Mouse (Mus musculus): ENCODE measurements around the gene Naif1. TPM values are rescaled to one million over a fixed set of nuclear protein-coding genes. Genes with fewer than 3 reads are reported as not detected.

Naif1 gene
- polyA plus RNA-seq, 1 experiment from 2014 or later: 5.8 TPM

DNA sequence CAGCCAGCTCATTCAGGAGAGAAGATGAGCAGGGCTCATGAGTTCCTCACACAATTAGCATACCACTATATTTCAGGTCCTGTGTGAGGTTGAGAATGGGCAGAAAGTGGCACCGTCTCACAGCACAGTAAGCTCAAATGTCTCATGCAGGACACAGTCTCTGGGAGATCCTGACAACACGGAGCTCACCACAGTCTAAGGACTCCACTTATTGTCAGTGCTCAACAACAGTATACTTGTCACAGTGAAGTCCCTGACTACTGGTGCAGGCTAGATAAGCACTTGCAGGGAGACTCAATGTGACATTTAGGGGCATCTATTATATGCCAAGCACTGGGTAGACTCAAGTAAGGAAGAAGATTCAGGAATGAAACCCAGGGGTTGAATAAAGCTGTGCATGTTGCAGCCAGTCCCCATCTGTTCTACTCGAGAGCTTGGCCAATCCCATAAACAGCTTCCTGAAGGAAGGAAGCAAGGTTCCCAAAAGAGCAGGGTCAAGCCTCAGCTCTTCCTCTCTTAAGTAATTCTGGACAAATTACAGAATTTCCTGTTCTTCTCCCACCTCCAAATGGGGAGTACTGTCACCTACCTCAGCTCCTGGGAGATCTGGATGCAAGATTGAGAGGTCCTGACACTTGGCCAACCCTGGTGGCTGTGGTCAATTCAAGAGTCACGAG lies 20.9 kb upstream of the Naif1 start:
- Histone ChIP-seq H3K9me3 (no peaks in the 10 kb centered on the region), H3K4me2 (peak overlapping the region; percentile 74), H3K4me1 (replicated peaks) (peaks cover 57% of the 10 kb centered on the region), H3K36me3 (no peaks in the 10 kb centered on the region), H3K27me3 (no peaks in the 10 kb centered on the region), H3K9ac (peak overlapping the region; percentile 59), H3K27ac (replicated peaks) (peak overlapping the region; percentile 94), H3K4me3 (peak overlapping the region; percentile 46)
- no peak for ATAC-seq (ENCODE audit: low FRiP score, low read depth)
- WGBS: 68% methylated on average over 4 of the region's 4 CpGs

GRCm38 (mm10) chr2:32430701-32431676 lies 19.3 kb upstream of the Naif1 start:
- H3K27ac ChIP-seq (replicated peaks): peak overlapping the region; percentile 94
- H3K27me3 ChIP-seq: no peaks in the 10 kb centered on the region
- H3K4me1 ChIP-seq (replicated peaks): peaks cover 45% of the 10 kb centered on the region
- peak overlapping the region; percentile 74 for H3K4me2 ChIP-seq
- H3K36me3 ChIP-seq: no peaks in the 10 kb centered on the region
- WGBS: 5% methylated on average over 18 of the region's 18 CpGs
- peak overlapping the region; percentile 59 for H3K9ac ChIP-seq
- H3K9me3 ChIP-seq: no peaks in the 10 kb centered on the region
- H3K4me3 ChIP-seq: peak overlapping the region; percentile 46
- peak; percentile 96 for ATAC-seq (ENCODE audit: low FRiP score, low read depth)

DNA sequence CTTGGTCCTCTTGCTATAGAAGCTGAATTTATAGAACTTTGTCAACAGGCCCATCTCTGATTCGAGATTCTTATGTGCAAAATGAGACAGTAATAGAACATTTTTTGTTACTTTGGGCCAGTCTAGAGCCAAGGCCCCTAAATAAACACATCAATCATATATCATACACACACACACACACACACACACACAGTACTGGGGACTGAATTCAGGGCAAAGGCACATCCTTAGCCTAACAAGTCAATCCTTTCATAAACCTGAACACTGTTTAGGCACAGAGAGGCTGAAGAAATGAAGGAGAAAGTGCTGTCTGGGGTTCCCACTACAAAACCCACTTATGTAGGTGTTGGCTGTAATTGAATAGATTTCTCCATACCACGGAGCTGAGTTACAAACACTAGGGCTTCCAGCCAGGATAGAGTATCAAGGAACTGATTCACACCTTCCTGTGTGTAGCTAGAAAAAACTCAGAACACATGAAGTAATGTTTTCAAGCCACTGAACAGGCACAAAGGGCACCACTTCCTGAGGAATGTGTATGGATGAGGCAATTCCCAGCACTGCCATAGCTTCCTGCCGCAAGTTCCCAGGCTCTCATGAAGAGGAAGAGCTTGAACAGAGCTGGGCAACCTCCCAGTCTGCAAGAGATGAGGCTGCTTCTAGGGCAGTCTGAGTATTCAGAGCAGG lies 13.4 kb upstream of the Naif1 start:
- ATAC-seq (ENCODE audit: low FRiP score, low read depth): peak; percentile 81
- WGBS: 60% methylated on average over 3 of the region's 3 CpGs
- Histone ChIP-seq H3K9me3 (no peaks in the 10 kb centered on the region), H3K27ac (replicated peaks) (peak overlapping the region; percentile 68), H3K9ac (no peak overlapping the region), H3K27me3 (no peaks in the 10 kb centered on the region), H3K4me3 (no peak overlapping the region), H3K36me3 (no peaks in the 10 kb centered on the region), H3K4me2 (no peak overlapping the region), H3K4me1 (replicated peaks) (peaks cover 12% of the 10 kb centered on the region)

DNA sequence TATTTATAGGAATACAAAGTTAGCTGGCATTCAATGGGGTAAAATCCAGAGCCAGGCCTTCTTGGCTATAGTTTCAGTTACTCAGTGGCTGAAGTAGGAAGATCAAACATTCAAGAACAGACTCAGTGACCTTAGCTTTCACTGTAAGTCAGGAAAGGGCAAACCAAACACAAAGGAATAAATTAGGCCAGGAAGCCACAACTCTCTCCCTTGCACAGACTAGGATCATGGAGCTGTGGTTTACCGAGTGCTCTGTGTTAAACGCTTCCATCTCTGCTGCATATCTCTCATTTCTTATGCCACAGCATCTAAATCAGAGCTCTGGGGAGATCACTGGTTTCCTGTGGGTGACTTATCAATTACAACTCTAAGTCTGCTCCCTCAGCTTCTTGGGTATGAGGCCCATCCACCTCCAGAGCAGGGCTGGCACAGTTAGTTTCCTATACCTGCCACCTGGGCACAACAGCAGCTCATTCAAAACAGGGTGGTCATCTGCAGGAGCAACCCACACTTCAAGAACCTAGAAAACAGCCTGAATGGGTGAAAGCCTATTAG lies 12.6 kb upstream of the Naif1 start:
- Histone ChIP-seq H3K27me3 (no peaks in the 10 kb centered on the region), H3K27ac (replicated peaks) (peak overlapping the region; percentile 68), H3K4me2 (no peak overlapping the region), H3K9ac (no peak overlapping the region), H3K4me1 (replicated peaks) (peaks cover 9% of the 10 kb centered on the region), H3K9me3 (no peaks in the 10 kb centered on the region), H3K36me3 (no peaks in the 10 kb centered on the region), H3K4me3 (no peak overlapping the region)
- 0 out of 2 replicates have a peak, but pooled peaks have one; percentile 55 for ATAC-seq (ENCODE audit: low FRiP score, low read depth)
- WGBS: 77% methylated on average over 2 of the region's 2 CpGs

DNA sequence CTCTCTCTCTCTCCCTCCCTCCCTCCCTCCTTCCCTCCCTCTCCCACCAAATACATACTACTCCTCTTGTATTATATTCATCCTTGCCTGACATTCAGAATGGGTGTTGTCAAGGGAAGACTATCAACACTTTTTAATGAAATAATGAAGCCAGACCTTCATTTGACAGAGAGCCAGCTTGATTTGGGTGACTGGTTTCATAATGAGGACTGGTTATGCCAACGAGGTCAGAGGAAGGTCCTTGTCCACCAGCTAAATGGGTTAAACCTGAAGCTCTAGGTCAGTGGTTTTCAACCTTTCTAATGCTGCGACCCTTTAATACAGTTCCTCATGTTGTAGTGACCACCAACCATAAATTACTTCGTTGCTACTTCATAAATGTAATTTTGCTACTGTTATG lies 11.5 kb upstream of the Naif1 start:
- ATAC-seq (ENCODE audit: low FRiP score, low read depth): no peak
- 80% methylated on average over 3 of the region's 3 CpGs for WGBS
- no peak overlapping the region for H3K4me3 ChIP-seq
- H3K9me3 ChIP-seq: no peaks in the 10 kb centered on the region
- H3K27me3 ChIP-seq: no peaks in the 10 kb centered on the region
- H3K9ac ChIP-seq: no peak overlapping the region
- no peaks in the 10 kb centered on the region for H3K36me3 ChIP-seq
- peaks cover 9% of the 10 kb centered on the region for H3K4me1 ChIP-seq (replicated peaks)
- H3K4me2 ChIP-seq: no peak overlapping the region
- H3K27ac ChIP-seq (replicated peaks): no peak overlapping the region

DNA sequence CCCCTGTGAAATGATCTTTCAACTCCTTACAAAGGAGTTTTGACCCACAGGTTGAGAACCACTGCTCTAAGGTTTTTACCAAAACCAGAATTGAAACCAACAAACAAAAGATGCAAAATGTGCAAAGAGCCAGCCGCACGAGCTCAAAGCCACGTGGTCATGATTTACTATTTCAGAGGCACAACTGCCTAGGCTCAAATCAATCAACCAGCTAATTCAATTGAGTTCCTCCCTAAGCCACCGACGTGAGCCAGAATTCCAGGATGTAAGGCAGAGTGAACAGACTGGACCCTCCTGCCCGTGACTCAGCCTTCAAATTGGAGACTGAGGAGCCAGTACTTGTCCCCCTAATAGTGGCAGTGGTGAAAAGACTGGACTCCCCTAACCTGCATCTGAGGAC lies 11.1 kb upstream of the Naif1 start:
- Histone ChIP-seq H3K36me3 (no peaks in the 10 kb centered on the region), H3K9me3 (no peaks in the 10 kb centered on the region), H3K4me2 (no peak overlapping the region), H3K4me1 (replicated peaks) (peaks cover 9% of the 10 kb centered on the region), H3K27me3 (no peaks in the 10 kb centered on the region), H3K9ac (no peak overlapping the region), H3K27ac (replicated peaks) (peak overlapping the region; percentile 52; the same call in 1 of the 2 replicates), H3K4me3 (no peak overlapping the region)
- ATAC-seq (ENCODE audit: low FRiP score, low read depth): no peak
- WGBS: 30% methylated on average over 6 of the region's 6 CpGs

GRCm38 (mm10) chr2:32440164-32440563 lies 10.1 kb upstream of the Naif1 start:
- 0 out of 2 replicates have a peak, but pooled peaks have one; percentile 25 for ATAC-seq (ENCODE audit: low FRiP score, low read depth)

DNA sequence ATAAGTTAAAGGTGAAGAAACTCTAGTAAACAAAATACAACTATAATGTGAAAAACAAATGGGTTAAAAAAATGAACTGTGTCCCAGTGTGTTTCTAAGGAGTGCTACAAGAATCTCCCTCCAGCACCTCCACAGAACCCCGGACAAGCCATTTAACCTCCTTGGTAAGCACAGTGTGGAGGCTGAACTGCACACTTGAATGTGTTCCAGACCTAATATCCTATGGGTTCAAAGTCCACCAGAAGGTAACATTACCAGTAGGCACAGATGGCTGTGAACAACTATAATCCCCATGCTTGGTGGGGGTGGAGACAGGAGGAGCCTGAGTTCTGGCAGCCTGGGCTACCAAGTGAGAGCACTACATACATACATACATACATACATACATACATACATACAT lies 9.6 kb upstream of the Naif1 start:
- Histone ChIP-seq H3K4me1 (replicated peaks) (peaks cover 9% of the 10 kb centered on the region), H3K9ac (no peak overlapping the region), H3K9me3 (no peaks in the 10 kb centered on the region), H3K36me3 (no peaks in the 10 kb centered on the region), H3K27me3 (no peaks in the 10 kb centered on the region), H3K27ac (replicated peaks) (no peak overlapping the region), H3K4me2 (no peak overlapping the region), H3K4me3 (no peak overlapping the region)
- ATAC-seq (ENCODE audit: low FRiP score, low read depth): no peak
- WGBS: 71% methylated on average over 1 of the region's 1 CpGs

More at GRCm38 (mm10) chr2:32440164-32440563, 10.1 kb upstream of the Naif1 start:
- H3K9ac ChIP-seq: no peak overlapping the region
- no peaks in the 10 kb centered on the region for H3K27me3 ChIP-seq
- H3K4me3 ChIP-seq: no peak overlapping the region
- no peaks in the 10 kb centered on the region for H3K36me3 ChIP-seq
- 58% methylated on average over 2 of the region's 2 CpGs for WGBS
- no peaks in the 10 kb centered on the region for H3K9me3 ChIP-seq
- H3K27ac ChIP-seq (replicated peaks): peak overlapping the region; percentile 52
- H3K4me2 ChIP-seq: no peak overlapping the region
- H3K4me1 ChIP-seq (replicated peaks): peaks cover 9% of the 10 kb centered on the region

GRCm38 (mm10) chr2:32441550-32441949 lies 8.7 kb upstream of the Naif1 start:
- peaks cover 9% of the 10 kb centered on the region for H3K4me1 ChIP-seq (replicated peaks)
- H3K4me3 ChIP-seq: no peak overlapping the region
- H3K9ac ChIP-seq: no peak overlapping the region
- no peak overlapping the region for H3K27ac ChIP-seq (replicated peaks)
- H3K9me3 ChIP-seq: no peaks in the 10 kb centered on the region
- H3K36me3 ChIP-seq: no peaks in the 10 kb centered on the region
- no peak overlapping the region for H3K4me2 ChIP-seq
- WGBS: 96% methylated on average over 2 of the region's 2 CpGs
- ATAC-seq (ENCODE audit: low FRiP score, low read depth): no peak
- no peaks in the 10 kb centered on the region for H3K27me3 ChIP-seq

GRCm38 (mm10) chr2:32445535-32445934 lies 4.7 kb upstream of the Naif1 start:
- no peaks in the 10 kb centered on the region for H3K27me3 ChIP-seq
- H3K9me3 ChIP-seq: no peaks in the 10 kb centered on the region
- H3K4me3 ChIP-seq: no peak overlapping the region
- no peak overlapping the region for H3K9ac ChIP-seq
- no peak for ATAC-seq (ENCODE audit: low FRiP score, low read depth)
- WGBS: 88% methylated on average over 1 of the region's 1 CpGs
- peaks cover 24% of the 10 kb centered on the region for H3K4me1 ChIP-seq (replicated peaks)
- H3K27ac ChIP-seq (replicated peaks): no peak overlapping the region
- no peak overlapping the region for H3K4me2 ChIP-seq
- H3K36me3 ChIP-seq: no peaks in the 10 kb centered on the region

DNA sequence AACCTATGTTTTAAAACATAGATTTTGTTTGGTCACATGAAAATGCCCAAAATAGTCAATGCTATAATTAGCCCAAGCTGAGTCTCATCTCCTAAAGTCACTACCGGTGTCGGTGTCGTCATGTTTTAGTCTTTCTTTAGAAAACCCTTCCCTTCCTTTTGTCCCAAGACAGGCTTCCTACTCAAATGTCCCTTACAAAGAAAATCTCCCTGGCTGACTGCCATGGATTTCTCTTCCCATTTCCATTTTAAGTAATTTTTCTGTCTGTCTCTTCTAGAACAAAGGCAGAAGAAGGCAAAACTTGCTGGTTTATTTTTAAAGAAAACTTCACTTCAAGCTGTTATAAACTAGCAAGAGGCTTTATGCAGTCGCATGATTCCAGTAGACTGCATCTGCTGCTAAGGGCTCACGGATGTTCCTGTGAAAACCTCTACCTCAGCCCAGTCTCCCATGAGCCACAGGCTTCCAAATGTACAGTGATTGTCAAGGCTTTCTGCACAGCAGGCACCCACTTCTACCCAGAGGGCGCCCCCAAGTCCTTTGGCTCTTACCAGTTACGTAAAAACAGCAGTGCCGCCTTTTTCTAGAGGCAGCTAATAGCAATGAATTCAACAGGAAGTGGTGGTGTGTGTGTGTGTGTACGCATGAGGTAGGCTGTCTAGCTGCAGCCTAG lies 2.9 kb upstream of the Naif1 start:
- Histone ChIP-seq H3K27me3 (no peaks in the 10 kb centered on the region), H3K9me3 (no peaks in the 10 kb centered on the region), H3K27ac (replicated peaks) (peak overlapping the region; percentile 65), H3K9ac (no peak overlapping the region), H3K4me3 (no peak overlapping the region), H3K4me2 (peak overlapping the region; percentile 15), H3K4me1 (replicated peaks) (peaks cover 30% of the 10 kb centered on the region), H3K36me3 (no peaks in the 10 kb centered on the region)
- 62% methylated on average over 9 of the region's 9 CpGs for WGBS
- no peak for ATAC-seq (ENCODE audit: low FRiP score, low read depth)
